Mouse (Mus musculus) heart, embryonic 13.5 days (tissue): ENCODE data around the gene Ccnk. TPM values are rescaled to one million over a fixed set of nuclear protein-coding genes. Genes with fewer than 3 reads are reported as not detected.

ENCODE experiments used
- ATAC-seq: fragments of 200-750 bp; cut with Nextera tagmentation; 2 replicates; pipeline ENCODE4 v1.8.0; 2017; ENCODE audit warnings: moderate TSS enrichment; ENCODE audit not compliant: insufficient number of reproducible peaks, low FRiP score, low TSS enrichment; ENCODE audit errors: extremely low read depth
- H3K27ac ChIP-seq: fragments of 300-500 bp; sonication (generic); replicated peaks from 2 replicates; pipeline ENCODE4 v1.5.1; 2015; ENCODE audit warnings: moderate library complexity, mild to moderate bottlenecking, inconsistent platforms
- H3K27me3 ChIP-seq: fragments of 300-500 bp; sonication (generic); replicated peaks from 2 replicates; pipeline ENCODE4 v1.6.1; 2015; ENCODE audit warnings: mild to moderate bottlenecking, inconsistent platforms
- H3K36me3 ChIP-seq: fragments of 300-500 bp; sonication (generic); 2 replicates; pipeline ENCODE4 v1.6.1; 2015; ENCODE audit warnings: mild to moderate bottlenecking, inconsistent platforms
- H3K4me1 ChIP-seq: fragments of 300-500 bp; sonication (generic); 2 replicates; pipeline ENCODE4 v1.6.1; 2015; ENCODE audit warnings: inconsistent platforms
- H3K4me2 ChIP-seq: fragments of 300-500 bp; sonication (generic); 2 replicates; pipeline ENCODE4 v1.6.1; 2015; ENCODE audit warnings: inconsistent platforms, mild to moderate bottlenecking, moderate library complexity
- H3K4me3 ChIP-seq: fragments of 300-500 bp; sonication (generic); 2 replicates; pipeline ENCODE4 v1.5.1; 2015; ENCODE audit warnings: moderate library complexity, mild to moderate bottlenecking, inconsistent platforms
- H3K9ac ChIP-seq: fragments of 300-500 bp; sonication (generic); 2 replicates; pipeline ENCODE4 v1.6.1; 2015; ENCODE audit warnings: inconsistent platforms, mild to moderate bottlenecking, moderate library complexity
- H3K9me3 ChIP-seq: fragments of 300-500 bp; sonication (generic); 2 replicates; pipeline ENCODE4 v1.6.1; 2016; ENCODE audit warnings: inconsistent platforms
- WGBS: fragments of 180-500 bp; shearing (Covaris S2); methylation state at CpG from one replicate; pipeline ENCODE4 v1.1.7; 2015; ENCODE audit warnings: mixed read lengths; 5-methylcytosine and 5-hydroxymethylcytosine counted together
- polyA plus RNA-seq: library from polyadenylated mRNA; unstranded; fragments of >200 nt; fragmentation: Nextera tagmentation; extraction: Ambion mirVana; gene quantifications from 2 replicates; pipeline ENCODE4 v1.2.1, GENCODE M21; 2015

Gene Ccnk
- polyA plus RNA-seq: 2.2 and 2.8 TPM in 2 replicates

- Histone ChIP-seq H3K4me2 (peak within 1 kb of the TSS; percentile 95), H3K36me3 (peaks cover 29% of the 10 kb centered on the region), H3K27ac (peak within 1 kb of the TSS; percentile 87), H3K9ac (peak within 1 kb of the TSS; percentile 97), H3K4me3 (peak within 1 kb of the TSS; percentile 68), H3K9me3 (no peaks in the 10 kb centered on the region), H3K4me1 (peaks cover 43% of the 10 kb centered on the region), H3K27me3 (no peaks in the 10 kb centered on the region)
- WGBS: under 1% methylated on average over 82 of the region's 82 CpGs
- peak; percentile 97 for ATAC-seq
These were observed at the start of gene Ccnk for GRCm38 (mm10) chr12:108179321-108180266. Gene Ccnk, plus strand, starts transcription at chr12:108179579.

GRCm38 (mm10) chr12:108132450-108133070 lies 46.8 kb upstream of the Ccnk start:
- Histone ChIP-seq H3K4me1 (no peaks in the 10 kb centered on the region), H3K9me3 (no peaks in the 10 kb centered on the region), H3K4me3 (no peak overlapping the region), H3K9ac (no peak overlapping the region), H3K36me3 (peaks cover 73% of the 10 kb centered on the region), H3K4me2 (no peak overlapping the region), H3K27me3 (no peaks in the 10 kb centered on the region), H3K27ac (no peak overlapping the region)
- ATAC-seq: no peak
- 92% methylated on average over 8 of the region's 8 CpGs for WGBS

GRCm38 (mm10) chr12:108133181-108133580 lies 46.2 kb upstream of the Ccnk start:
- no peaks in the 10 kb centered on the region for H3K27me3 ChIP-seq
- no peak overlapping the region for H3K4me3 ChIP-seq
- no peaks in the 10 kb centered on the region for H3K4me1 ChIP-seq
- H3K27ac ChIP-seq: no peak overlapping the region
- peaks cover 72% of the 10 kb centered on the region for H3K36me3 ChIP-seq
- H3K4me2 ChIP-seq: no peak overlapping the region
- H3K9me3 ChIP-seq: no peaks in the 10 kb centered on the region
- WGBS: 80% methylated on average over 2 of the region's 2 CpGs
- no peak overlapping the region for H3K9ac ChIP-seq
- ATAC-seq: no peak

DNA sequence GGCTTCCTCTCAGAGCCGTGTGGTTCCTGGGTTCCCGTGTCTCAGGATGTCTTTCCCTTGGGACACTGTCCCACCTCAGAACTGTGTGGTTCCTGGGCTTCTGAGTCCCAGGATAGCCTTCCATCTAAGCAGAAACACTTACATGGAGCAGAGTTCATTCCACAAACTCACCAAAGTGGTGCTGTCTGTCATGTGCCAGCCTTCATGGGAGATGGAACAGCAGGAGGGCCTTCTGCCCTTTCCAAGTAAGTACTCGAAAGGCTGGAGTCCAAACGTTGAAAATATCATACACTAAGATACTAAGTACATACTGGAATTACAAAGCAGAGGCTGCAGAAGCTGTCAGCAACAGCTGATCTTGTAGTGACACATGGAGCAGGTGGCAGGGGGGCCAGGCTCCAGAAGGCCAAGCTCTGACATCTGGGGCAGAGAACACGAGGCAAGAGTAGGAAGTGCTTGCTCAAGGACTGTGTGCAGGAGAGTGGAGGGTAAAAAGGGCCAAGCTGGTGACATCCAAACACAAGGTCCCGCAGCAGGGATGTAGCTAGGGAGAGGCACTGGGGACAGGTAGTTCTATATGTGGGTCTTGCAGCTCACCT lies 43.7 kb upstream of the Ccnk start:
- no peak overlapping the region for H3K27ac ChIP-seq
- peaks cover 63% of the 10 kb centered on the region for H3K36me3 ChIP-seq
- no peak overlapping the region for H3K4me3 ChIP-seq
- no peaks in the 10 kb centered on the region for H3K27me3 ChIP-seq
- H3K4me1 ChIP-seq: no peaks in the 10 kb centered on the region
- no peak overlapping the region for H3K4me2 ChIP-seq
- no peak overlapping the region for H3K9ac ChIP-seq
- ATAC-seq: no peak
- 73% methylated on average over 6 of the region's 6 CpGs for WGBS
- no peaks in the 10 kb centered on the region for H3K9me3 ChIP-seq

- Histone ChIP-seq H3K9me3 (no peaks in the 10 kb centered on the region), H3K27me3 (no peaks in the 10 kb centered on the region), H3K27ac (no peak overlapping the region), H3K9ac (no peak overlapping the region), H3K4me1 (peaks cover 9% of the 10 kb centered on the region), H3K4me3 (no peak overlapping the region), H3K4me2 (no peak overlapping the region), H3K36me3 (peaks cover 73% of the 10 kb centered on the region)
- 81% methylated on average over 5 of the region's 5 CpGs for WGBS
- ATAC-seq: no peak; the same call in 1 of the 2 replicates
These were observed 35.5 kb upstream of the Ccnk start for GRCm38 (mm10) chr12:108143624-108144498.

DNA sequence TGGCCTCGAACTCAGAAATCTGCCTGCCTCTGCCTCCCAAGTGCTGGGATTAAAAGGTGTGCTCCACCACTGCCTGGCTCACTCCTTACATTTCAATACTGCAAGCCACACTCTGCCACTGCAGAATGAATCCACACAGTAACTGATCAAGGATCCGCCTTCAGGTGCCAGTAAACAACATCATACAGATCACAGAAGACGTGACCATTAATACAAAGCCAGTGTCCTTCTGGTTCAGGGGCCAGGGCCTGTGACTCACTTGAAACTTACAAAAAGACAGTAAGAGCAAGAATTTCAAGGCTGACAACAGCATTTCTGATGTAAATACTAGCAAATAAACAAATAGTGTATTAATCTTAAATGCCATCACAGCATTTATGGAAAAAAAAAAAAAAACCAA lies 34.2 kb upstream of the Ccnk start:
- Histone ChIP-seq H3K4me2 (no peak overlapping the region), H3K4me1 (peaks cover 15% of the 10 kb centered on the region), H3K4me3 (no peak overlapping the region), H3K9me3 (no peaks in the 10 kb centered on the region), H3K9ac (no peak overlapping the region), H3K27ac (no peak overlapping the region), H3K27me3 (no peaks in the 10 kb centered on the region), H3K36me3 (peaks cover 71% of the 10 kb centered on the region)
- ATAC-seq: no peak
- 90% methylated on average over 3 of the region's 3 CpGs for WGBS

DNA sequence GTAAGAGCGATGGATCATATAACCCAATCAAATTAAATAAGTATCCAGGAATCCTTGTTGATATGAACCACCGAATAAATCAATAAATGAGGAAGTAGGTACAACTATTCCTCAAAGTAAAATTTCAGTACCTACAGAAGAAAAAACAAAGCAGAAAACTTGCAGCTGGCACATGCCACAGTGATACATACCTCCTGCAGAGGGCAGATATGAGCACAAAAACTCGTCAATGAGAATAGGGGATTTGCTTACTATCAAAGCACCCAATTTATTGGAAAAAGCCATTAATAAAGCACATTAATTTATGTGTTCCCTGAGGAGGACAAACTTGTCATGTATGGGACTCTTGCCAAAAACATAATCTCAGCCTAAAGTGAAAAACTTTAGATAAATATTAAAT lies 29.6 kb upstream of the Ccnk start:
- Histone ChIP-seq H3K9me3 (no peaks in the 10 kb centered on the region), H3K36me3 (peaks cover 82% of the 10 kb centered on the region), H3K9ac (no peak overlapping the region), H3K4me3 (no peak overlapping the region), H3K4me1 (peaks cover 12% of the 10 kb centered on the region), H3K4me2 (no peak overlapping the region), H3K27me3 (no peaks in the 10 kb centered on the region), H3K27ac (no peak overlapping the region)
- WGBS: 69% methylated on average over 3 of the region's 3 CpGs
- no peak for ATAC-seq

DNA sequence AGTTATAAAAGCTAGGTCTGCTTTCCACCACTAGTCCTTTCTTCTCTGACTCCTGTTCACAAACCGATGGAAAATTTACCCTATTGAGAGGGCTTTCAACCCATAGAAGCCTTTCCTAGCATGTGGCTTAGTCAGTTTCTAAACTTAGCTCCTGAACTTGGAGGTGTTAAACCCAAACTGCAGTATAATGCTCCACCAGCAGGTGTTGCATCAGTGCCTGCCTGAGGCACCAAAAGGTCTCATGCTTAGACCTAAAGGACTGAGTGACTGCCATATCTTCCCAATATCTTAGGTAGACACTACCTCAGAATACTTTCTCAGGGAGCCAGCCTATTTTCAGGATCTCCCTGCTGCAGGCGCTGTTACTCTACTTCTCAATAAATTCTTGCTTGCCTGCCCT lies 26.6 kb upstream of the Ccnk start:
- Histone ChIP-seq H3K36me3 (peaks cover 78% of the 10 kb centered on the region), H3K4me2 (no peak overlapping the region), H3K4me3 (no peak overlapping the region), H3K27ac (no peak overlapping the region), H3K27me3 (no peaks in the 10 kb centered on the region), H3K9ac (no peak overlapping the region), H3K4me1 (peaks cover 12% of the 10 kb centered on the region), H3K9me3 (no peaks in the 10 kb centered on the region)
- WGBS: 81% methylated on average over 2 of the region's 2 CpGs
- ATAC-seq: no peak

DNA sequence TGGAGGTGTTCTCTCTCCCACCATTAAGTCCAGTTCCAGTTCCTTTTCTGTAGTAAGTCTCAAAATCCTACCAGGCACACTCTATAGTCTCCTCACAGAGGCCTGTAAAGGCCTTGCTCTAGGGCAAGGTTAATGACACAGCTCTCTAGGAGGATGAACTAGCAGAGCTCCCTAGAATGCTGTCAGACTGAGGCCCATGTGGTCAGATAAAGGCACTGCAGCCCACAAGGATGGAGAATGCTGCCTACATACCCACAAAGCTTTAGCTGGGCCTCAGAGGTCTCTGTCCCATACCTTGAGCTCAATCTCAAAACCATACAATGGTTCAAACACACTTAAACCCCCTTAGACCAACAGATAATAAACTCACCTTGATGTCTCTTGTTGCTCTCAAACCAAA lies 19.5 kb upstream of the Ccnk start:
- no peak overlapping the region for H3K9ac ChIP-seq
- H3K4me2 ChIP-seq: no peak overlapping the region
- no peaks in the 10 kb centered on the region for H3K27me3 ChIP-seq
- no peak overlapping the region for H3K27ac ChIP-seq
- no peaks in the 10 kb centered on the region for H3K9me3 ChIP-seq
- no peaks in the 10 kb centered on the region; the same call in 1 of the 2 replicates for H3K4me1 ChIP-seq
- no peak for ATAC-seq
- H3K4me3 ChIP-seq: no peak overlapping the region
- peaks cover 83% of the 10 kb centered on the region for H3K36me3 ChIP-seq

GRCm38 (mm10) chr12:108162036-108162435 lies 17.3 kb upstream of the Ccnk start:
- no peaks in the 10 kb centered on the region for H3K27me3 ChIP-seq
- WGBS: 93% methylated on average over 1 of the region's 1 CpGs
- no peak overlapping the region for H3K4me2 ChIP-seq
- H3K9ac ChIP-seq: no peak overlapping the region
- H3K36me3 ChIP-seq: peaks cover 70% of the 10 kb centered on the region
- H3K27ac ChIP-seq: no peak overlapping the region
- peaks cover 16% of the 10 kb centered on the region for H3K4me1 ChIP-seq
- H3K4me3 ChIP-seq: no peak overlapping the region
- H3K9me3 ChIP-seq: no peaks in the 10 kb centered on the region
- no peak for ATAC-seq

DNA sequence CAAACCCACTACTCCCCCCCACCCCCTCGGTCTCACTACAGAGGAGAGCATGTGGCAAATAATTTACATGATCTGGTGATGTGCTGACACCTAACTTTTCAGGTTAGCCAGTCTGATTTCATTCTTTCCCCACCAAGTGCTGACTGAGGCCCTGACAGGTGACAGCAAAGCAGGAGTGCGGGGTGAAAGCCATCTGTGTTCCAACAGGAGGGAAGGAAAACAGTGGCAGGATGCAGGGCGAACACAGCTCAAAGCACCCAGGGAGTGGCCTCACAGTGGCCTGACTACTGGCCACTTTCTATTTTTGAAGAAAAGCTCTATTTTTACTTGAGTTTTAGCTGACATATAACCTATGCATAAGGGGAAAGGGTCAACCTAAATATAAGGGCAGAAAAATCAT lies 15.7 kb upstream of the Ccnk start:
- no peak overlapping the region for H3K4me3 ChIP-seq
- H3K27me3 ChIP-seq: no peaks in the 10 kb centered on the region
- peaks cover 23% of the 10 kb centered on the region for H3K4me1 ChIP-seq
- peaks cover 58% of the 10 kb centered on the region for H3K36me3 ChIP-seq
- no peak for ATAC-seq
- H3K27ac ChIP-seq: no peak overlapping the region
- WGBS: 85% methylated on average over 3 of the region's 3 CpGs
- no peak overlapping the region for H3K4me2 ChIP-seq
- H3K9ac ChIP-seq: no peak overlapping the region
- H3K9me3 ChIP-seq: no peaks in the 10 kb centered on the region
